Mouse (Mus musculus) 3T3-L1 (cell line): ENCODE results near the gene Mical3.

Experiments
- DNase-seq: peaks from one replicate; pipeline ENCODE4 v3.0.0-alpha.2; 2015; ENCODE audit warnings: low read depth, low spot score

Gene Mical3

DNA sequence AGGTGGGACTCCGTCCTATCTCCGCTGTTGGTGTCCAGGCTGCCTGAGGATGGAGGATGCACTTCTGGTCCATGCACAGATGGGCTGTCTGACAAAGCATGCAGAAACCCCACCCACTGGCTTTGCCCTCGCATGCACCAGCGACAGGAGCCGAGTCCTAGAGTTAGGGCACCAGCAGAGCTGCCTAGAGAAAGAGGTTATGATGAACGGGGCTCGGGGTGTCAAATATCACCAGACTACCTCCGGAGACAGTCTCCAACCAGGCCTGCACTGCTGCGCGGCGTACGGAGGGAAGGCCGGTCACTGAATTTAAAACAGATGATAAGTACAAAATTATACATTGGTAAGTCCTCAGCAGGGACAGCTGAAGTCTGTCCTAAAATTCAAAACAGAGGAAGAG, 165.0 kb downstream of the Mical3 start:
- DNase-seq, result no peak

DNA sequence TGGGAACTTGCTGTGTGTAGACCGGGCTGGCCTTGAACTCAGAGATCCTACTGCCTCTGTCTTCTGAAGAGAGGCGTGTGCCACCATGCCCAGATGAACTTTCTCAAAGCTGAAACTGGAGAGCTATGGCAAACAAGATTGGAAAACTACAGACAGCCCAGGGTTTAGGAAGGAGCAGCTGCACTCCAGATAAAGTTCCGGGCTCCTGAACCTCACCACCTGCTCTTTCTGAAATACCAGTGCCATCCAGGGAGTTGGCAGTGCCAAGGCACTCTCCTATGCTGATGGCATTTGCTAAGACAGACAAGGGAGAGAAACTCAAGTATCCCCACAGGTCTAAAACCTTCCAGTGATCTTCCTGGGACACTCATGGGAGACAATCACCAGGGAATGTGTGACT, 166.6 kb downstream of the Mical3 start:
- DNase-seq, result no peak

DNA sequence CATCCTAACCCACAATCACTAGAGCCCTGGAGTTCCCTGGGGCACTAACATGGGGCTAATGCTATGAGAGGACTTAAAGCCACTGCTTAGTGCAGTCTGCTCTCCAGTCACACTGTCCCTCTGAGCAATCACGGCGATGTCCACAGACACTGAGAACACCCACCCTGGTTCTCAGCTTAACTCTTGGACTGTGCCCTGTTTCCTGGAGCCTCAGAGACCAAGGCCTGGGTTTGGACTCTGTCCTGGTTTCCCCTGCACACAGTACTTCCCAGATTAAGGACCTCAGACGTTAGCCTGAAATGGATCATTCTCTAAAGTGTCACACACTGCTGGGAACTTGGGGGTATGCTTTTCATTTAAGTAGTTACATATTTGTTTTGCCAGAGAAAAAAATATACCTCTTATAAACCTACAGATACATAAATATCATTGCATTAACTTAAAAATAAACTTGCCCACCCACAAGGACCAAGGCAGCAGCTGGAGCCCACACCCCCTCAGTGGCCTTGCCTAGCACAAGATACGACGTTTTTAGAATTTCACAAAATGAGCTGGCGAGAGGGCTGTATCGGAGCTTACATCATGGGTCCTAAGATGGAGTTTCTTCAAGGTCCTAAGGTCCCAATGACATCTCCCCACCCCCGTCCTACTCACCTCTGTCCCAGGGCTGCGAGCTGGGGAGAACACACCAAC, 170.3 kb downstream of the Mical3 start:
- DNase-seq, result no peak

- no peak for DNase-seq
These were observed 173.5 kb downstream of the Mical3 start for GRCm38 (mm10) chr6:120957331-120957730.

GRCm38 (mm10) chr6:120956259-120957161, 174.3 kb downstream of the Mical3 start:
- peak; percentile 86 for DNase-seq

DNA sequence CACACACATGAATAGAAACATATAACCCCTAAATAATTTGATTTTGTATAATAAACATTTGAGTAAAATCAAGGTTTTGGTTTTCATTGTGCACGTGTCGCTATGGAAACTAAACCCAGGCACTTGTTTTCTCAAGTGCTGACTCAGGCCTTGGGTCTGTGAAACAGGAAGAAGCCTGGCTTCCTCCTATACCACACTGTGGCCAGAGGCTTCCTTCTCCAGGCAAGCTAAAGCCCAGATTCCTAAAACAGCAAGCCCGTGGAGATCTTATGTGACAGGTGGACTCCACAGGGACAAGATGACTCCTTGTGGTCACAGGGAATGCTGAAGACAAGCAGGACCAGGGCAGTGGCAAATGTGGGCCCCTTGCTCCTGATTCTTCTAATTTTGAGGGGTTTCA, 175.6 kb downstream of the Mical3 start:
- peak; percentile 64 for DNase-seq

GRCm38 (mm10) chr6:120954241-120954640, 176.6 kb downstream of the Mical3 start:
- DNase-seq, result no peak

DNA sequence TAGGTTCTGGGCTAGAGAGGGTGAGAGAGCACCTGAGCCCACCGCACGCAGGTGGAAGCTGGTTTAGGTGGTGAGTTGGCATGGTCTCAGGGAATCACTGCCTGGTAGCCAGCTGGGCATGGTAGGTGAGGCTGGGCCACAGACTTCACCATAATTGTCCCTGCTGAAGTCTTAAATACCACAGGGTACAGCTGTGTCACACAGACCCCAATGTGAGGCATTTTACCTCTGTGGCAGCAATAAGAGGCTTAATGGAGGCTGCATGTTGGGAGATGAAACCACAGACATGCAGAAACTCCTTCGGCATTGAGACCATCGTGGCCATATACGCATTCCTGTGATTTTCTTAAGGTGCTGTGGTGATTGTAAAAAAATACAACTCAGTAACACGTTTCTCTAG, 178.3 kb downstream of the Mical3 start:
- DNase-seq, result no peak

DNA sequence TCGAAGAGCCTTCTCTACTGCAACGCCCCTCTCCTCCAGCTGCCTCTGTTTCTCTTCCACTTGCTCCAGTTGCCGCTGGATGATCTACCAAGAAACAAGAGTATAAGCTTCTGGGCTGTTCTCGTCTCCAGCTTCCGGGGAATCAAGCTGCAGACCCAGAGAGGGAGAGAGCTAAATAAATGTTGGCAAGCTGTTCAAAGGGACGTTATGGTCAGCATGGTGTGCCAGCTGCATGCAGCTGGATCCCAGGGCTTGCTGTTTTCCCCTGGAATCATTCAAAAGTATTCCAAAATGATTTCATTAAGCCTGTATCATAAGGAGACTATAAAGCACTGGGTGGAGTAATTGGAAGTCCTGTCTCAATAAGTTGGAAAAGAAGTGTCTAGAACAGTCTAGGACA, 179.5 kb downstream of the Mical3 start:
- DNase-seq, result no peak

DNA sequence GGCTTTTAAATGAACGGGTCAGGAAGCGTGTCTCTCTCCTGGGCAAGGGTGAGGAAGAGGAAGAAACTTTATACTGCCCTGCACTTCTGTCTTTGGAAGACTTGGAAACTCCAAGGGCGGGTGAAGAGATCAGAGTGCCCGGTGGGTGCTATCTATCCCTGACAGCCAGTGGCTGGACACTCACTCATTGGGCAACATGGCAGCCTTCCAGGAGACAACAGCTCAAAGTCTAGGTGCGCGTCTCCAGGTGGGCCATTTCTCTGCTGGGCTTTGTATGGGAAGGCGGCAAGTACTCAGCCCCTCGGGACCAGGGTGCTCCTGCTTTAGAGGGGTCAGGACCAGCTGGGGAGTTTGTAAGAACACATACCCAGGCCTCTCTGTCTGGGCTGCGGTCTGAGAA, 185.3 kb downstream of the Mical3 start:
- DNase-seq, result no peak

DNA sequence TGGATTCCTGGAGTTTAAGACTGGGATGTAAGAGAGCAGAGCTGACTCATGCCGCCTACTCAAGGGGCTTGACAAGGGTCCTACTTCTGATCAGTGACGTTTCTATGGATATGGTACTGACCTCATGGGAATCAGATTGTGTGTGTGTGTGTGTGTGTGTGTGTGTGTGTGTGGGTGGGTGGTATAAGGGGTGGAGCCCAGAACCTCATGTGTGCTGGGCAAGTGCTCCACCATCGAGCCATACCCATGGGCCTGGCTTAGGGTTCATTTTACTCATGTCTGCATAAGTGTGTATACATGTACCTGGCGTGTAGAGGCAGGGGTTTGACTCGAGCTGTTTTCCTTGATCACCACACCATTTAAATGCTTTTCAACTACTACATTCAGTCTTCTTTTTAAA, 186.8 kb downstream of the Mical3 start:
- DNase-seq, result no peak

DNA sequence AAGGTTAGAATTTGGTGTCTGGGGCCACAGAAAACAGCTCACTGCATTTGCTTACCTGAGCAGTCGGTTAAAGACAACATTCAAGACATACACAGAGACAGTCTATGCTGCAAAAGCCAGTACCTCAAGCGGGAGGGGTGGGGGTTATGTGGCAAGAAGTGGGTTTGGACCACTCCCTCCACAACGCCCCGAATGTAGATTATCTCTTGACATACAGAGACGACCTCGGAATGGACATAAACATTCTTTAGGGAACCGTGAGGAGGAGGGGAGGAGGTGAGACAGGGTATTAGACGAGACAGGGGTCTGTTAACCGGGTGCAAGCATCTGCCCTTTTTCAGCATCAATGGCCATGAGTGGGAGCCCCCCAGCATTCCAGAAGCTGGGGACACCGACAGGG, 187.2 kb downstream of the Mical3 start:
- DNase-seq, result no peak

GRCm38 (mm10) chr6:120943079-120943478, 187.7 kb downstream of the Mical3 start:
- no peak for DNase-seq

GRCm38 (mm10) chr6:120941575-120941974, 189.2 kb downstream of the Mical3 start:
- no peak for DNase-seq

GRCm38 (mm10) chr6:120941084-120941481, 189.7 kb downstream of the Mical3 start:
- no peak for DNase-seq

DNA sequence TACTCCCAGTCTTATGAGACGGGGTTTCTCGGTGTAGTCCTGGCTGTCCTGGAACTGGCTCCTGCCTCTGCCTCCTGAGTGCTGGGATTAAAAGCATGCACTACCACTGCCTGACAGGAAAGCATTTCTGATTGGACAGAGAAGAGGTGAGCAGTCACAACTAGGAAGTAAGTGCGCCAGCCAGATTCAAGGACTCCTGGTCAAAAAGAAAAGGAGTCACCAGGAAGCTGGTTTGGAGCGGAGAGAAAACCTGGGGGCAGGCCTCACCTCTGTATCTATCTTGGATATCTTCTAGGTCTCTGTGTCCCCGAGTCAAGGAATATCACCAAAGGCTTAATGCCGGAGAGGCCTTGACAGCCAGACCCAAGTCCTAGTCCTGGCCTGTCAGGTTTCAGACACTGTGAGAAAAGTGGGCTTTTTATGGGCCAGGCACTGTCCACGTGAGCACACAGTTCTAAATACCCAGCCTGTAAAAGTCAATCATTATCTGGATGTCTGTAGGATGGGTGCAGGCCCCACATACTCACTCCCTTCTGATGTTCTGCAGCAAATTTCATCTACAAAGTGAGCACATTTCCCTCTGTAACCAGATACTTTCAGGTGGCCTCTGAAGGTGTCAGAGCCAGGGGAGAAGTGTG, 190.2 kb downstream of the Mical3 start:
- no peak for DNase-seq

DNA sequence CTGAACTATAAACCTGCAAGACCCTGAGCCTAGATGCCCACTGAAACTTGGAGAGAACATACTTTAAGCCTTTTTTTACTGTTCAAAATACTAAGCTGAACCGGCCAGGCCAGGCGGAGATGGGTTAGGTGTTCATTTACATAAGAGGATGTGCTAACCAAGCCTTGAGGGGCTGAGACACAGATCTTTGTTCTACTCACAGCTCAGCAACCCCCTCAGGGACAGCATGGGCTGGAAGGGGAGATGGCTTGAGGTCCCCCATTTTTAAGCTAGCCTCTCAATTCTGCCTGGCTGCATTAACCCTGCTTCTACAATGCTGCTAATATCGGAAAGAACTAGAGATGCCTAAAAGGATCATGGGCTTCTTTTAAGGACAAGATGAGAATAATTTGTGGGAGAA, 191.0 kb downstream of the Mical3 start:
- DNase-seq, result no peak

- DNase-seq, result no peak
These were observed 191.9 kb downstream of the Mical3 start for GRCm38 (mm10) chr6:120938763-120939450.

GRCm38 (mm10) chr6:120937999-120938608, 192.7 kb downstream of the Mical3 start:
- no peak for DNase-seq

DNA sequence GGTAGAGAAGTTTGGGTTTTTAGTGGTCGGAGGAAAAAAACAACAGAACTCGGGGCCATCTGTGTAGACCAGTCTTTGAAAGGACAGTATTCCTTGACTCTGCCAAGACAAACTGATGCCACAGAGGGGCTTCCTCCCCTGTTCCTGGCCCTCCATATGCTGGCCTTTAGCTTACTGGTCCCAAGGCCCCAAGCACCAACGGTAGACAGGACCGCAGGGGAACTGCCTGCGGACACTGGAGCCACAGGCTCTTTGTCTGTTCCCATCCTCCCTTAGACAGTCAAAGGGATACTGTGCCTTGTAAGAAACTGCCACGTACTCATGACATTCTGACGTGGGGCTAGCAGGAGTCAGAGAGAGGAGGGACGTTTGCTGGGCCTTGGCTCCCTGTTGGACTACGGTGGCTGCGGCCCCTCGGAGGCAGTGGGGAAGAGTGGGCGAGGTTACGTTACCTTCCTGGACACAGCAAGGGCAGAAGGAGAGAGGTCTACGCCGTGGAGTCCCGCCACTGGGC, 193.6 kb downstream of the Mical3 start:
- no peak for DNase-seq

GRCm38 (mm10) chr6:120934176-120934575, 196.6 kb downstream of the Mical3 start:
- no peak for DNase-seq
